Mouse (Mus musculus): ENCODE data around the gene Tbcd. TPM values are rescaled to one million over a fixed set of nuclear protein-coding genes. Genes with fewer than 3 reads are reported as not detected.

The Tbcd gene
- polyA plus RNA-seq, 1 experiment from 2014 or later: 35.1 TPM

GRCm38 (mm10) chr11:121625007-121625406, 173.3 kb downstream of the Tbcd start:
- Histone ChIP-seq H3K9ac (ENCODE audit: low read depth, low read length) (no peak overlapping the region), H3K27me3 (ENCODE audit: control insufficient read depth, insufficient read depth, low read length) (no peaks in the 10 kb centered on the region), H3K9me3 (ENCODE audit: control insufficient read depth, low read length) (no peaks in the 10 kb centered on the region), H3K36me3 (ENCODE audit: control insufficient read depth, insufficient read depth, low read length) (peaks cover 22% of the 10 kb centered on the region), H3K4me1 (ENCODE audit: control insufficient read depth, insufficient read depth, low read length) (no peaks in the 10 kb centered on the region), H3K4me2 (replicated peaks; ENCODE audit: low read depth, low read length) (no peak overlapping the region), H3K27ac (ENCODE audit: low read depth, low read length) (no peak overlapping the region), H3K4me3 (ENCODE audit: low read length) (no peak overlapping the region)
- no peak for ATAC-seq (ENCODE audit: low FRiP score, low TSS enrichment)
- WGBS: 89% methylated on average over 4 of the region's 4 CpGs

- Histone ChIP-seq H3K9me3 (ENCODE audit: control insufficient read depth, low read length) (no peaks in the 10 kb centered on the region), H3K27ac (ENCODE audit: low read depth, low read length) (no peak overlapping the region), H3K4me1 (ENCODE audit: control insufficient read depth, insufficient read depth, low read length) (no peaks in the 10 kb centered on the region), H3K27me3 (ENCODE audit: control insufficient read depth, insufficient read depth, low read length) (no peaks in the 10 kb centered on the region), H3K4me2 (replicated peaks; ENCODE audit: low read depth, low read length) (no peak overlapping the region), H3K4me3 (ENCODE audit: low read length) (no peak overlapping the region), H3K9ac (ENCODE audit: low read depth, low read length) (no peak overlapping the region), H3K36me3 (ENCODE audit: control insufficient read depth, insufficient read depth, low read length) (peaks cover 14% of the 10 kb centered on the region)
- ATAC-seq (ENCODE audit: low FRiP score, low TSS enrichment): no peak
- 92% methylated on average over 5 of the region's 5 CpGs for WGBS
These were observed 175.8 kb downstream of the Tbcd start for GRCm38 (mm10) chr11:121627521-121627920.

- no peak for ATAC-seq (ENCODE audit: low FRiP score, low TSS enrichment)
- 93% methylated on average over 6 of the region's 6 CpGs for WGBS
- no peak overlapping the region for H3K27ac ChIP-seq (ENCODE audit: low read depth, low read length)
- peaks cover 8% of the 10 kb centered on the region; the same call in 1 of the 2 replicates for H3K36me3 ChIP-seq (ENCODE audit: control insufficient read depth, insufficient read depth, low read length)
- no peak overlapping the region for H3K9ac ChIP-seq (ENCODE audit: low read depth, low read length)
- no peak overlapping the region for H3K4me3 ChIP-seq (ENCODE audit: low read length)
- H3K4me2 ChIP-seq (replicated peaks; ENCODE audit: low read depth, low read length): no peak overlapping the region
- H3K4me1 ChIP-seq (ENCODE audit: control insufficient read depth, insufficient read depth, low read length): no peaks in the 10 kb centered on the region
- H3K27me3 ChIP-seq (ENCODE audit: control insufficient read depth, insufficient read depth, low read length): no peaks in the 10 kb centered on the region
- no peaks in the 10 kb centered on the region for H3K9me3 ChIP-seq (ENCODE audit: control insufficient read depth, low read length)
These were observed 177.8 kb downstream of the Tbcd start for GRCm38 (mm10) chr11:121629529-121629928.

DNA sequence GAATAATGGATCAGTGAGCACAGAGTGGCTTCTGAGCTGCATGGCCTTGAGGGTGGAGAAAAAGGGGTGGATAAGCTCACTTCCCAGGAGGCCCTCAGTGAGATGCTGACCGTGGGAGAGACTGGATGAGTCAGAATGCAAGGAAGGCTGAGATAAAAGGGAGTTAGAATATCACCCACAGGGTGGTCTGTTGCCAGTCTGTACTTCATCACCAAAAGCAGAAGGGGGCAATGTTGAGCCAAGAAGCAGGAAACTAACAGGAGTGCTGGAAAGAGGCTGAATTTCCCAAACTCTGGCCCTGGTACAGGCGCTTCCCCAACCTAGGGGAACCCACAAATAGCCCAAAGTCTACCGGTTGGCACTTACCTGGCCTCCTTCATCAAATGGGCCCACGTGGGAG, 178.7 kb downstream of the Tbcd start:
- no peak overlapping the region for H3K9ac ChIP-seq (ENCODE audit: low read depth, low read length)
- no peaks in the 10 kb centered on the region for H3K27me3 ChIP-seq (ENCODE audit: control insufficient read depth, insufficient read depth, low read length)
- 84% methylated on average over 4 of the region's 4 CpGs for WGBS
- no peak overlapping the region for H3K27ac ChIP-seq (ENCODE audit: low read depth, low read length)
- no peaks in the 10 kb centered on the region for H3K9me3 ChIP-seq (ENCODE audit: control insufficient read depth, low read length)
- ATAC-seq (ENCODE audit: low FRiP score, low TSS enrichment): no peak
- no peaks in the 10 kb centered on the region for H3K4me1 ChIP-seq (ENCODE audit: control insufficient read depth, insufficient read depth, low read length)
- H3K4me3 ChIP-seq (ENCODE audit: low read length): no peak overlapping the region
- H3K4me2 ChIP-seq (replicated peaks; ENCODE audit: low read depth, low read length): no peak overlapping the region
- peaks cover 8% of the 10 kb centered on the region; the same call in 1 of the 2 replicates for H3K36me3 ChIP-seq (ENCODE audit: control insufficient read depth, insufficient read depth, low read length)

- H3K4me2 ChIP-seq (replicated peaks; ENCODE audit: low read depth, low read length): no peak overlapping the region
- H3K4me3 ChIP-seq (ENCODE audit: low read length): no peak overlapping the region
- no peaks in the 10 kb centered on the region for H3K4me1 ChIP-seq (ENCODE audit: control insufficient read depth, insufficient read depth, low read length)
- H3K9ac ChIP-seq (ENCODE audit: low read depth, low read length): no peak overlapping the region
- H3K36me3 ChIP-seq (ENCODE audit: control insufficient read depth, insufficient read depth, low read length): peaks cover 9% of the 10 kb centered on the region; the same call in 1 of the 2 replicates
- no peaks in the 10 kb centered on the region for H3K9me3 ChIP-seq (ENCODE audit: control insufficient read depth, low read length)
- H3K27me3 ChIP-seq (ENCODE audit: control insufficient read depth, insufficient read depth, low read length): no peaks in the 10 kb centered on the region
- 90% methylated on average over 7 of the region's 7 CpGs for WGBS
- no peak for ATAC-seq (ENCODE audit: low FRiP score, low TSS enrichment)
- H3K27ac ChIP-seq (ENCODE audit: low read depth, low read length): no peak overlapping the region
These were observed 179.7 kb downstream of the Tbcd start for GRCm38 (mm10) chr11:121631410-121631809.

- 91% methylated on average over 10 of the region's 10 CpGs for WGBS
- Histone ChIP-seq H3K9me3 (ENCODE audit: control insufficient read depth, low read length) (no peaks in the 10 kb centered on the region), H3K9ac (ENCODE audit: low read depth, low read length) (no peak overlapping the region), H3K4me3 (ENCODE audit: low read length) (no peak overlapping the region), H3K27me3 (ENCODE audit: control insufficient read depth, insufficient read depth, low read length) (no peaks in the 10 kb centered on the region), H3K36me3 (ENCODE audit: control insufficient read depth, insufficient read depth, low read length) (peaks cover 12% of the 10 kb centered on the region), H3K4me2 (replicated peaks; ENCODE audit: low read depth, low read length) (no peak overlapping the region), H3K4me1 (ENCODE audit: control insufficient read depth, insufficient read depth, low read length) (no peaks in the 10 kb centered on the region), H3K27ac (ENCODE audit: low read depth, low read length) (no peak overlapping the region)
- ATAC-seq (ENCODE audit: low FRiP score, low TSS enrichment): no peak
These were observed 184.9 kb downstream of the Tbcd start for GRCm38 (mm10) chr11:121636646-121637045.

GRCm38 (mm10) chr11:121641501-121642145, 189.9 kb downstream of the Tbcd start:
- WGBS: 91% methylated on average over 2 of the region's 2 CpGs
- no peak for ATAC-seq (ENCODE audit: low FRiP score, low TSS enrichment)
- peaks cover 9% of the 10 kb centered on the region for H3K36me3 ChIP-seq (ENCODE audit: control insufficient read depth, insufficient read depth, low read length)
- H3K9me3 ChIP-seq (ENCODE audit: control insufficient read depth, low read length): no peaks in the 10 kb centered on the region
- H3K4me1 ChIP-seq (ENCODE audit: control insufficient read depth, insufficient read depth, low read length): no peaks in the 10 kb centered on the region
- no peaks in the 10 kb centered on the region for H3K27me3 ChIP-seq (ENCODE audit: control insufficient read depth, insufficient read depth, low read length)
- no peak overlapping the region for H3K9ac ChIP-seq (ENCODE audit: low read depth, low read length)
- no peak overlapping the region for H3K27ac ChIP-seq (ENCODE audit: low read depth, low read length)
- H3K4me3 ChIP-seq (ENCODE audit: low read length): no peak overlapping the region
- H3K4me2 ChIP-seq (replicated peaks; ENCODE audit: low read depth, low read length): no peak overlapping the region

DNA sequence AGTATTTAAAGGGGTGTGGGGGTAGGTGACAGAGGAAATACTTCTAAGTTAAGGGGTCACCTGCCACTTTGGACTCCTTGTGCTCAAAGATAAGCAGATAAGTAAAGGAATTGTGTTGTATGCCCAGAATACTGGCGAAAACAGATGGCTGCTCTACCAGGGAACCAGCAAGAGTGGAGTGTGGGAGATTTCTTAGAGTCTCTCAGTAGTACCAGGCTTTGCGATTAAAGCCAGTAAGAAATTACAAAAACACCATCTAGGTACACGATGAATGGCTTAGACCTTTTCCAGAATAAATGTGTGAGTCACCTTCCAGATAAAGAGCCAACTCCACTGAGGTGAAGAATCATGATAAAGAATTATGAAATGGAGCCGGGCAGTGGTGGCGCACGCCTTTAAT, 193.6 kb downstream of the Tbcd start:
- ATAC-seq (ENCODE audit: low FRiP score, low TSS enrichment): no peak
- H3K27me3 ChIP-seq (ENCODE audit: control insufficient read depth, insufficient read depth, low read length): no peaks in the 10 kb centered on the region
- no peak overlapping the region for H3K4me3 ChIP-seq (ENCODE audit: low read length)
- no peaks in the 10 kb centered on the region for H3K9me3 ChIP-seq (ENCODE audit: control insufficient read depth, low read length)
- H3K4me2 ChIP-seq (replicated peaks; ENCODE audit: low read depth, low read length): no peak overlapping the region
- H3K4me1 ChIP-seq (ENCODE audit: control insufficient read depth, insufficient read depth, low read length): no peaks in the 10 kb centered on the region
- 97% methylated on average over 6 of the region's 6 CpGs for WGBS
- no peak overlapping the region for H3K27ac ChIP-seq (ENCODE audit: low read depth, low read length)
- no peaks in the 10 kb centered on the region; the same call in 1 of the 2 replicates for H3K36me3 ChIP-seq (ENCODE audit: control insufficient read depth, insufficient read depth, low read length)
- no peak overlapping the region for H3K9ac ChIP-seq (ENCODE audit: low read depth, low read length)

DNA sequence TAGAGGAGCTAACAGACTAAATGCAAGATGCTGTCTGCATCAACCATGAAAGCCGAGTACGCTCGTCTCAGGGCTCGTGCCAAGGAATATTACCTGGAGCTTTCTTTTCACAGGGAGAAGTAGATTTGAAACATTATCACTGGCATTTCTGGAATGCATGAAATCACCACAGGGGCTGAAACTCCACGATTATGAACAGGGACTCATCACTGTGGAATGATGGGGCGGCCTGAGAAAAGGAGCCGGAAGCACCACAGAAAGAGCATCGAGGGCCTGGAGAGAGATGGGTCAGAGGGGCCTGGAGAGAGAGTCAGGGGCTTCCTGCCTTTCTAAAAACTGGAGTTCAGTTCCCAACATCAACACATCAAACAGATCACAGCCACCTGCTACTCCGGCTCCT, 195.6 kb downstream of the Tbcd start:
- H3K36me3 ChIP-seq (ENCODE audit: control insufficient read depth, insufficient read depth, low read length): no peaks in the 10 kb centered on the region; the same call in 1 of the 2 replicates
- no peak overlapping the region for H3K4me2 ChIP-seq (replicated peaks; ENCODE audit: low read depth, low read length)
- WGBS: 82% methylated on average over 9 of the region's 9 CpGs
- no peak for ATAC-seq (ENCODE audit: low FRiP score, low TSS enrichment)
- no peak overlapping the region for H3K27ac ChIP-seq (ENCODE audit: low read depth, low read length)
- no peak overlapping the region for H3K9ac ChIP-seq (ENCODE audit: low read depth, low read length)
- H3K4me1 ChIP-seq (ENCODE audit: control insufficient read depth, insufficient read depth, low read length): no peaks in the 10 kb centered on the region
- no peaks in the 10 kb centered on the region for H3K9me3 ChIP-seq (ENCODE audit: control insufficient read depth, low read length)
- H3K4me3 ChIP-seq (ENCODE audit: low read length): no peak overlapping the region
- no peaks in the 10 kb centered on the region for H3K27me3 ChIP-seq (ENCODE audit: control insufficient read depth, insufficient read depth, low read length)

All from kidney, embryonic 14.5 days (tissue).